Mouse (Mus musculus) adrenal gland, adult 8-10 months (tissue): ENCODE results near the gene Akap13. TPM values are rescaled to one million over a fixed set of nuclear protein-coding genes. Genes with fewer than 3 reads are reported as not detected.

Source experiments
- DNase-seq: peaks from one replicate; pipeline ENCODE4 v3.0.0; 2022
- total RNA-seq, 4 experiments: library from RNA; stranded (reverse); gene quantifications; 2 replicates each; pipeline ENCODE4 v1.2.4; 2022

The Akap13 gene
- 100 to 1,000 TPM in 2 of 4 experiments, 10 to 100 TPM in 2; 52.8 to 141 (median 95.6) TPM for total RNA-seq

- peak; percentile 98 for DNase-seq
Observed at GRCm38 (mm10) chr7:75455223-75456151, at the start of gene Akap13. Akap13 (plus strand) TSS chr7:75455534.

- no peak for DNase-seq
Observed at GRCm38 (mm10) chr7:75410641-75411040, 44.7 kb upstream of the Akap13 start.

- no peak for DNase-seq
Observed at GRCm38 (mm10) chr7:75411226-75411625, 44.1 kb upstream of the Akap13 start.

GRCm38 (mm10) chr7:75412011-75412510 is 43.3 kb upstream of the Akap13 start:
- no peak for DNase-seq

- no peak for DNase-seq
Observed at GRCm38 (mm10) chr7:75412568-75412967, 42.8 kb upstream of the Akap13 start.

GRCm38 (mm10) chr7:75413903-75414302 is 41.4 kb upstream of the Akap13 start:
- no peak for DNase-seq

- DNase-seq: no peak
Observed at GRCm38 (mm10) chr7:75414316-75414715, 41.0 kb upstream of the Akap13 start.

- no peak for DNase-seq
Observed at GRCm38 (mm10) chr7:75415166-75415881, 40.0 kb upstream of the Akap13 start.

- no peak for DNase-seq
Observed at GRCm38 (mm10) chr7:75415882-75416585, 39.3 kb upstream of the Akap13 start.

- no peak for DNase-seq
Observed at GRCm38 (mm10) chr7:75420927-75421326, 34.4 kb upstream of the Akap13 start.

- no peak for DNase-seq
Observed at GRCm38 (mm10) chr7:75424121-75424520, 31.2 kb upstream of the Akap13 start.

GRCm38 (mm10) chr7:75427322-75427721 is 28.0 kb upstream of the Akap13 start:
- DNase-seq: peak; percentile 88

- DNase-seq: no peak
Observed at GRCm38 (mm10) chr7:75428913-75429312, 26.4 kb upstream of the Akap13 start.

- DNase-seq: no peak
Observed at GRCm38 (mm10) chr7:75430550-75430949, 24.8 kb upstream of the Akap13 start.

GRCm38 (mm10) chr7:75431043-75431442 is 24.3 kb upstream of the Akap13 start:
- DNase-seq: no peak

GRCm38 (mm10) chr7:75432046-75432445 is 23.3 kb upstream of the Akap13 start:
- no peak for DNase-seq

- DNase-seq: no peak
Observed at GRCm38 (mm10) chr7:75436413-75437174, 18.7 kb upstream of the Akap13 start.

GRCm38 (mm10) chr7:75439570-75439969 is 15.8 kb upstream of the Akap13 start:
- no peak for DNase-seq

- no peak for DNase-seq
Observed at GRCm38 (mm10) chr7:75440241-75440640, 15.1 kb upstream of the Akap13 start.

GRCm38 (mm10) chr7:75441947-75442346 is 13.4 kb upstream of the Akap13 start:
- DNase-seq: no peak

- DNase-seq: no peak
Observed at GRCm38 (mm10) chr7:75456152-75456888, 986 bp downstream of the Akap13 start.
